Mouse (Mus musculus): ENCODE data around the gene Actr5.

Actr5 gene

DNA sequence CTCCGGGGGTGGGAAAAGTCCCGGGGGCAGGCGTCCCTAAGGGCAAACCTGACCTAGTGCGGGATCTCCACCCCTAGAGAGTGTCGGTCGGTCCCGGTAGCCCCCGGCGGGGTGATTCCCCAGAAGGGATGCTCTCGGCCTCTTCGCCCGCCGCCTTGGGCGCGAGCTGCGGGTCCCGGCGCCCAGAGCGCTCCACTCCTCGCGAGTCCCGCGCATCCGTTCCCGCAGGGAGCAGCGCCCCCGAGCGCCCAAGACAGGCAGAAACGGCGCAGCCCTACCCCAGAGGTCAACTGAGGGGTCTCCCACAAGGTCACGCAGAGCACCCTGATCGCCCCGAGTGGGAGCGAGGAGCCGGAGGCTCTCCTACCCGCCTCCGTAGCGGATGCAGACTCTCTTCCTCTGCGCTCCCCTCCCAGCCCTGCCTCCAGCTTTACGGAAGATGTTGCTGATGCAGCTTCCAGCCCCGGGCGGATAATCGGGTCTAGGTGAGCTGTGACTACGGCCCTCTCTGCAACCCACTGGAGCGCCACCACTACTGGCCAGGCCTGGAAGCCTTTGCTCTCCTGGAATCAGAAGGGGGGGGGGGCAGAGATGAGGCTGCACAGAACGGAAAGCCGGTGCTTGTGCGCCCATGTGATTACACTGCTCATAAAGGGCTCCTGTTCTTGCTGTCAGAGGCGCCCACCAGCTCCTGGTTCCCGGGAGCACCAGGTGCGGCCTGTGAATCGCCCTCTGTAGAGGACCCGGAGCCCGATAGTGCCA lies 43.2 kb downstream of the Actr5 start:
- DNase-seq (ENCODE audit: low spot score): peak; percentile 59

- peak; percentile 43 for DNase-seq (ENCODE audit: low spot score)
Measured at GRCm38 (mm10) chr2:158668433-158669010, 43.8 kb downstream of the Actr5 start.

GRCm38 (mm10) chr2:158669199-158670195 lies 44.8 kb downstream of the Actr5 start:
- DNase-seq (ENCODE audit: low spot score): no peak

- DNase-seq (ENCODE audit: low spot score): no peak
Measured at GRCm38 (mm10) chr2:158670571-158670970, 45.9 kb downstream of the Actr5 start.

- no peak for DNase-seq (ENCODE audit: low spot score)
Measured at GRCm38 (mm10) chr2:158672829-158673228, 48.1 kb downstream of the Actr5 start.

DNA sequence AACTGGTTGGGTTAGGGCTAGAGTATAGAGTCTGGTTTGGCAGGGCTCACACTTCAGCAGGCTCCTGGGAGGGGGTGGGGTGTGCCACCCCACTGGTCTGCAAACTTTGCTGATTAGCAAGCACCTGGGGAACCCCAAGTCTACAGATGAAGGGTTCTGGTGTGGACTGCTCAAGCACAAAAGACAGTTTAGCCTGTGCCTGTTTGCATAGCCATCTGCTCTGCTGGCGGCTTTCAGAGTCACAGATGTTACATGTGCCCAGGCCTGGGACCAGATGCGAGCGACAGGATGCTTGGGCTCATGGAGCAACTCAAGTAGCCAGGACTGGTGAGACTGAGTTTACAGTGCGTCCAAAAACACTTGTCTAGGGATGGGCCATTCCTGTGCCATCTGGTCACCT lies 48.8 kb downstream of the Actr5 start:
- peak; percentile 60 for DNase-seq (ENCODE audit: low spot score)

DNA sequence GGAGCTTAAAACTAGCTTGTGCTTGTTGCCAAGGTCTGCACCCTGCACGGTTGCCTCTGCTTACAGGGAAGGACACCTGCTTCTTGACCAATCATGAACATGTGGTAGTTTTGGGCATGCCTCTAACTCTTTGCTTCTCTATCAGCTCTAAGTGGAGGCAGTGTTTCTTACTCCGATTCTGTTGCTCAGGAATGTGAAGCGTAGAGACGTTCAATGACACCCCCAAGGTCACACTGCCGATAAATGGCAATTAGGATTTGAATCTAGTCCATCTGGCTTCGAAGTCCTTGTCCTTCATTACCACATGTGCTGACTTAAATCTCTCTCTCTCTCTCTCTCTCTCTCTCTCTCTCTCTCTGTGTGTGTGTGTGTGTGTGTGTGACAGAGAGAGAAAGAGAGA lies 49.4 kb downstream of the Actr5 start:
- no peak for DNase-seq (ENCODE audit: low spot score)

DNA sequence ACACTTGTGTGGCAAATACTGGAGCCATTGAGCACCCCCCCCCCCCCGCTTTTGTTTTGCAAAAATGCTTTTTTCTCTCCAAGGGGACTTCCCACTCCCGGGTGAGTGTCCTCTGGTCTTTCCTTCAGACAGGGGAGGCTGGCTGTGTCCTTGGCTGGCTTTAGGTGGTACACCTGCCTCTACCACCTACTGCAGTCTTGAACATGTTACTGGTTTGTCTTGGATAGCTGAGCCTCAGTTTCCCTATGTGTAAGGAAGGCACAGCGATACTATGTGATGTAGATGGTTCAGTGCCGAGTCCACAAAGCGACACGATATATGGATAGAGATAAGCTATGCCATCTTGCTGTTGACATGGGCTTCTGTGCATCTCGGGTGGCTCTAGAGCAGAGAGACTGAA lies 50.1 kb downstream of the Actr5 start:
- DNase-seq (ENCODE audit: low spot score): no peak

DNA sequence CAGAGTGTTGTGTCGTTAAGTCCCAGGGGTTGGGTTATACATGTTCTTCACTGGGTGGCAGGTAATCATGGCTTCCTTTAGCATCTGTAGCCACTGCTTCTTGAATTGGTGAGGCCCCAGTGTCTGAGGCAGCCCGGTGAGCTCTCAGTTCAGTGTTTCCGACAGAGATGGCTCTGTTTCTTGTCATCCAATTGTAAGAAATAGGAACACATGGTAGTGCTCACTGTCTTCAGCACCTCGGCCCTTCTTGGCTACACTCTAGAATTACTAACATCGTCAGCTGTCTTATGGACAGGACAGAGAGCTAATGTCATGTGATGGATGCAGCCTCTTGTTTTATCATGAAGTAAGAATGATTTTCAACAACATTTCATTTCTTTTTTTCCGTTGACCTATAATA lies 50.5 kb downstream of the Actr5 start:
- no peak for DNase-seq (ENCODE audit: low spot score)

GRCm38 (mm10) chr2:158675907-158676533 lies 51.3 kb downstream of the Actr5 start:
- no peak for DNase-seq (ENCODE audit: low spot score)

GRCm38 (mm10) chr2:158677946-158678345 lies 53.3 kb downstream of the Actr5 start:
- DNase-seq (ENCODE audit: low spot score): no peak

GRCm38 (mm10) chr2:158679091-158679490 lies 54.4 kb downstream of the Actr5 start:
- no peak for DNase-seq (ENCODE audit: low spot score)

GRCm38 (mm10) chr2:158680357-158680889 lies 55.7 kb downstream of the Actr5 start:
- no peak for DNase-seq (ENCODE audit: low spot score)

- no peak for DNase-seq (ENCODE audit: low spot score)
Measured at GRCm38 (mm10) chr2:158681714-158682113, 57.0 kb downstream of the Actr5 start.

DNA sequence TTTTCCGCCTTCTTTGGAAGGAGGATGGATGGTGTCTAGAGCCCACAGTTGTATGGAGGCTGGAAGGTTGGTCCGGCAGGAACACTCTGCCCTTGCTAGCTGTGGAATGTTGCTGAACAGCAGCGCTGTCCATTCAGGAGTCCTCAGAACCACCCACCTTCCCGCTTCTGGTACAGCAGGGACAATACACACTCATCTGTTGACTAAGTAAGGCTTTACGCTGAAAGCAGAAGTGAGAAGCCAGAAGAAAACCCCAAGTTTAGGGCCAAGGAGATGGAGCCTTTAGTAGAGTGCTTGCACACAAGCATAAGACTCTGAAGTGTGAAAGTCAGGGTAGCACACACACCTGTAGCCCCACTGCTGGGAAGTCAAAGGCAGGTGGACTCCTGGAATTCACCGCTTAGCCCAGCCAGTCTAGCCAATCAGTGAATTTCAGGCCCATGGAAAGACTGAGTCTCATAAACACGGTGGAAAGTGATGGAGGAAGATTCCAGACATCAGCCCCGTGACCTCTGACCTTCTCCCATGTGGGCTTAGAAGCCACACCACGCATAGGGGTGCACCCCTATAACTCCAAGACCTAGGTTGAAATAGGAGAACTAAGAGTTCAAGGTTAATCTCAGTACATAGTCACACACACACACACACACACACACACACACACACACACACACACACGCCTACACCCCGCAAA lies 57.8 kb downstream of the Actr5 start:
- no peak for DNase-seq (ENCODE audit: low spot score)

DNA sequence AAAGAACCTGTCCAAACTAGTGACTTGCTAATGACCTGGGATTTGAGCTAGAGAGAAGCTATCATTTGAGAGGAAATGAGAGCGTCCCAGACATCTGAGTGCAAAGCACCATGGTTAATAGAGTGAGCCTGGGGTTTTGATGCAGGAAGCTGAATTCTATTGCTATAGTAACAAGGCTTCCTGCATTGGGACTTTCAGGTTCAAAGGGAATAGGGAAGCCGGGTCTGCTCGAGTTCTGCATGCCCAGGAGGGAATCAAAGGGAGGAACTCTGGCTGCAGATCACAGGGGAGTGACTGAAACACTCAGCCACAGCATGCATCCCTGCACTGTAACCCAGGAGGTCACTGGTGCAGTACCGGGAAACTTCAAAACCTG lies 58.3 kb downstream of the Actr5 start:
- DNase-seq (ENCODE audit: low spot score): no peak

DNA sequence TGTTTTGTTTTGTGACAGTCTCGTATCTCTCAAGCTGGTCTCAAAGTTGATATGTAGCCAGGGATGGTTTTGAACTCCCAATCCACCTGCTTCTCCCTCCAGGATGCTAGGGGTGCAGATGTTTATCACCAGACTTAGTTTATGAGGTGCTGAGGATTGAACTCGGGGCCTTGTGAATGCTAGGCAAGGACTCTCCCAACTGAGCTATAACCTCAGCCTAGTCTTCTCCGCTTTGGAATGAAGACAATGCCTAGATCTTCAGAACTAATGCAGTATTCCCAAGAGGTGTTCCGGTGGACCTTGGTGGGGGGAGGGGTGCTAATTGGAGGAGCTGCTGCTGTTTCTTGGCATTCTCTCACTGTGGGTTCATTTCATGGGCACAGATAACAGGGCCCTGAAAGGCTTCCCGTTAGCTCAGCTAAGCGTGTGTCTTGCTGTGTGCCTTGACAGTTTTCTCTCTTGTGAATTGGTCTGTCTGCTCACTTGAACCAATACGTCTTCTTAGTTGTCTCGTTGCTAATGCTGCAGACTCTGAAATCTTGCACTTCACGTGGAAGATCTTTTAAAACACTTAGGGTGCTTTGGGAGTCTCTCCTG lies 59.7 kb downstream of the Actr5 start:
- no peak for DNase-seq (ENCODE audit: low spot score)

DNA sequence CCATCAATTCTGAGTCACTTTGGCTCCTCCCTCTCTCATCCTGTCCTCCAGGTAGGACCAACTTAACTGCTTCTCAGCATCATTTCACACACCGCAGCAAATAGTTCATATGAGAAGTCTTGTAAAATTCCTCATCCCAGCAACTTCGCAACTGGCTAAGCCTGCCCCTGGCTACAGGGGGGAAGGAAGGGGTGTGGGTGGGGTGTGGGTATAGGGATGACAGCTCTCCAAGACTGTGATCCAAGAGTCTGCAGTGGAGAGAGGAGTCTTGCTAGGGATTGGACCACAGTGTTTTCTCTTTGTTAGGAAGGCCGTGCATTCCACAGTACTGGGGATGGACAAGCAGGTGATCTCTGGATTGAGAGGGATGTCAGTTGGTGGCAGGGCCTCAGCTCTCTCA lies 60.2 kb downstream of the Actr5 start:
- no peak for DNase-seq (ENCODE audit: low spot score)

GRCm38 (mm10) chr2:158686394-158686793 lies 61.7 kb downstream of the Actr5 start:
- no peak for DNase-seq (ENCODE audit: low spot score)

- DNase-seq (ENCODE audit: low spot score): peak; percentile 63
Measured at GRCm38 (mm10) chr2:158687804-158688241, 63.1 kb downstream of the Actr5 start.
